Mouse (Mus musculus): ENCODE results near the gene Csrnp2.

Csrnp2 gene

GRCm38 (mm10) chr15:100433234-100433633 is 62.1 kb downstream of the Csrnp2 start:
- DNase-seq (ENCODE audit: low spot score in 2 of 2), result no peak

GRCm38 (mm10) chr15:100429959-100430565 is 65.2 kb downstream of the Csrnp2 start:
- no peak for DNase-seq (ENCODE audit: low spot score in 2 of 2)

All from left cerebral cortex, adult 9 months (tissue).